Mouse (Mus musculus): ENCODE measurements around the gene Smug1.

Smug1 gene

GRCm38 (mm10) chr15:103115256-103115655, 51.6 kb downstream of the Smug1 start:
- Histone ChIP-seq H3K4me1 (replicated peaks; ENCODE audit: low read depth, low read length) (peaks cover 11% of the 10 kb centered on the region; the same call in 1 of the 2 replicates), H3K9me3 (ENCODE audit: low read length) (peaks cover 5% of the 10 kb centered on the region; the same call in 1 of the 2 replicates), H3K27me3 (ENCODE audit: insufficient read depth, low read length) (peaks cover 73% of the 10 kb centered on the region), H3K36me3 (ENCODE audit: insufficient read depth, low read length) (no peaks in the 10 kb centered on the region), H3K4me3 (replicated peaks; ENCODE audit: low read length) (no peak overlapping the region)
- no peak for TF ChIP-seq NANOG (IDR thresholded peaks at IDR 0.05; ENCODE audit: borderline replicate concordance, low read length)
- TF ChIP-seq CTCF (conservative IDR thresholded peaks at IDR 0.05; ENCODE audit: low read length): no peak
- TF ChIP-seq POU5F1 (IDR thresholded peaks at IDR 0.05; ENCODE audit: borderline replicate concordance, low read length): no peak

GRCm38 (mm10) chr15:103113077-103113476, 53.8 kb downstream of the Smug1 start:
- TF ChIP-seq NANOG (IDR thresholded peaks at IDR 0.05; ENCODE audit: borderline replicate concordance, low read length) (no peak), CTCF (conservative IDR thresholded peaks at IDR 0.05; ENCODE audit: low read length) (peak; percentile 23; the same call in 1 of the 2 replicates)
- peaks cover 70% of the 10 kb centered on the region for H3K27me3 ChIP-seq (ENCODE audit: insufficient read depth, low read length)
- no peak overlapping the region for H3K4me3 ChIP-seq (replicated peaks; ENCODE audit: low read length)
- H3K4me1 ChIP-seq (replicated peaks; ENCODE audit: low read depth, low read length): peaks cover 11% of the 10 kb centered on the region; the same call in 1 of the 2 replicates
- H3K36me3 ChIP-seq (ENCODE audit: insufficient read depth, low read length): no peaks in the 10 kb centered on the region
- H3K9me3 ChIP-seq (ENCODE audit: low read length): peaks cover 5% of the 10 kb centered on the region; the same call in 1 of the 2 replicates

- H3K27me3 ChIP-seq (ENCODE audit: insufficient read depth, low read length): peaks cover 70% of the 10 kb centered on the region
- H3K9me3 ChIP-seq (ENCODE audit: low read length): peaks cover 5% of the 10 kb centered on the region; the same call in 1 of the 2 replicates
- TF ChIP-seq POU5F1 (IDR thresholded peaks at IDR 0.05; ENCODE audit: borderline replicate concordance, low read length) (no peak), NANOG (IDR thresholded peaks at IDR 0.05; ENCODE audit: borderline replicate concordance, low read length) (no peak), CTCF (conservative IDR thresholded peaks at IDR 0.05; ENCODE audit: low read length) (no peak)
These were observed 54.6 kb downstream of the Smug1 start for GRCm38 (mm10) chr15:103112309-103112708.

GRCm38 (mm10) chr15:103109940-103110339, 57.0 kb downstream of the Smug1 start:
- H3K27me3 ChIP-seq (ENCODE audit: insufficient read depth, low read length): peaks cover 63% of the 10 kb centered on the region
- H3K36me3 ChIP-seq (ENCODE audit: insufficient read depth, low read length): no peaks in the 10 kb centered on the region
- H3K4me1 ChIP-seq (replicated peaks; ENCODE audit: low read depth, low read length): peaks cover 5% of the 10 kb centered on the region; the same call in 1 of the 2 replicates
- H3K9me3 ChIP-seq (ENCODE audit: low read length): no peaks in the 10 kb centered on the region
- no peak for TF ChIP-seq CTCF (conservative IDR thresholded peaks at IDR 0.05; ENCODE audit: low read length)
- no peak for TF ChIP-seq POU5F1 (IDR thresholded peaks at IDR 0.05; ENCODE audit: borderline replicate concordance, low read length)
- no peak for TF ChIP-seq NANOG (IDR thresholded peaks at IDR 0.05; ENCODE audit: borderline replicate concordance, low read length)
- H3K4me3 ChIP-seq (replicated peaks; ENCODE audit: low read length): no peak overlapping the region

More at GRCm38 (mm10) chr15:103112309-103112708, 54.6 kb downstream of the Smug1 start:
- Histone ChIP-seq H3K36me3 (ENCODE audit: insufficient read depth, low read length) (no peaks in the 10 kb centered on the region), H3K4me3 (replicated peaks; ENCODE audit: low read length) (no peak overlapping the region), H3K4me1 (replicated peaks; ENCODE audit: low read depth, low read length) (peaks cover 11% of the 10 kb centered on the region; the same call in 1 of the 2 replicates)

GRCm38 (mm10) chr15:103108066-103108676, 58.7 kb downstream of the Smug1 start:
- Histone ChIP-seq H3K4me3 (replicated peaks; ENCODE audit: low read length) (no peak overlapping the region), H3K4me1 (replicated peaks; ENCODE audit: low read depth, low read length) (0 out of 2 replicates have a peak, but pooled peaks cover 3% of the 10 kb centered on the region), H3K9me3 (ENCODE audit: low read length) (no peaks in the 10 kb centered on the region), H3K36me3 (ENCODE audit: insufficient read depth, low read length) (no peaks in the 10 kb centered on the region), H3K27me3 (ENCODE audit: insufficient read depth, low read length) (peaks cover 64% of the 10 kb centered on the region)
- no peak for TF ChIP-seq NANOG (IDR thresholded peaks at IDR 0.05; ENCODE audit: borderline replicate concordance, low read length)

- Histone ChIP-seq H3K27me3 (ENCODE audit: insufficient read depth, low read length) (peaks cover 80% of the 10 kb centered on the region), H3K36me3 (ENCODE audit: insufficient read depth, low read length) (no peaks in the 10 kb centered on the region), H3K9me3 (ENCODE audit: low read length) (no peaks in the 10 kb centered on the region), H3K4me3 (replicated peaks; ENCODE audit: low read length) (no peak overlapping the region), H3K4me1 (replicated peaks; ENCODE audit: low read depth, low read length) (peaks cover 14% of the 10 kb centered on the region)
- no peak for TF ChIP-seq NANOG (IDR thresholded peaks at IDR 0.05; ENCODE audit: borderline replicate concordance, low read length)
These were observed 60.7 kb downstream of the Smug1 start for GRCm38 (mm10) chr15:103106201-103106600.
